Mouse (Mus musculus): ENCODE measurements around the gene Slc17a2. TPM values are rescaled to one million over a fixed set of nuclear protein-coding genes. Genes with fewer than 3 reads are reported as not detected.

The Slc17a2 gene
- total and polyA plus RNA-seq, 3 experiments, result not detected

- dilution Hi-C loops (cut with MboI; ENCODE audit: extremely low pct_ligation_motif_present, extremely low pct_unique_long_range_greater_than_20kb, low sequenced_read_pairs), result no loop called here
- H3K27me3 ChIP-seq (replicated peaks), result no peaks in the 10 kb centered on the region
- H3K4me1 ChIP-seq (ENCODE audit: control insufficient read depth in 1 of 2, insufficient read depth in 2 of 2), result peaks cover 0 to 4% of the 10 kb centered on the region in 2 experiments; a peak in 1 of 4 replicates
- no peak overlapping the region for H3K9ac ChIP-seq (ENCODE audit: insufficient read depth, low read depth)
- no peaks in the 10 kb centered on the region for H3K36me3 ChIP-seq (replicated peaks in 1 of 2; ENCODE audit: control insufficient read depth in 1 of 2, insufficient read depth in 1 of 2, low read length in 1 of 2)
- DNase-seq (ENCODE audit: extremely low read depth), result no peak
- H3K79me2 ChIP-seq (replicated peaks; ENCODE audit: control insufficient read depth, extremely low read depth, insufficient read depth, poor library complexity, severe bottlenecking), result no peaks in the 10 kb centered on the region
- TF ChIP-seq CHD1 (IDR thresholded peaks at IDR 0.05; ENCODE audit: low read depth, low read length) (no peak), ZC3H11A (IDR thresholded peaks at IDR 0.05; ENCODE audit: low read depth, low read length) (no peak), MAFK (IDR thresholded peaks at IDR 0.05; ENCODE audit: insufficient replicate concordance, low read length) (no peak), POLR2AphosphoS2 (IDR thresholded peaks at IDR 0.05; ENCODE audit: low read depth, low read length) (no peak), MAX (IDR thresholded peaks at IDR 0.05; ENCODE audit: low read length) (no peak)
- in situ Hi-C loops (cut with MboI; ENCODE audit: low pct_ligation_motif_present, low pct_unique_long_range_greater_than_20kb, low sequenced_read_pairs), result loop anchor here (25.0 kb wide), 1 partner anchor 438 kb away; the partner anchor contains the start of gene Carmil1
- no peak overlapping the region for H3K4me2 ChIP-seq (ENCODE audit: insufficient read depth, low read depth, poor library complexity, severe bottlenecking)
- no peak overlapping the region for H3K27ac ChIP-seq (ENCODE audit: insufficient read depth, low read depth)
- no peak overlapping the region for H3K4me3 ChIP-seq (replicated peaks in 1 of 3; ENCODE audit: low read depth in 2 of 3, low read length in 2 of 3, poor library complexity in 1 of 3)
- no peaks in the 10 kb centered on the region for H3K9me3 ChIP-seq (replicated peaks; ENCODE audit: low read length)
Measured at GRCm38 (mm10) chr13:23849299-23849698, 42.5 kb downstream of the Slc17a2 start.

- H3K27me3 ChIP-seq (replicated peaks), result no peaks in the 10 kb centered on the region
- DNase-seq (ENCODE audit: extremely low read depth), result no peak
- no peak overlapping the region for H3K27ac ChIP-seq (ENCODE audit: insufficient read depth, low read depth)
- H3K9ac ChIP-seq (ENCODE audit: insufficient read depth, low read depth), result no peak overlapping the region
- no peaks in the 10 kb centered on the region for H3K36me3 ChIP-seq (replicated peaks in 1 of 2; ENCODE audit: control insufficient read depth in 1 of 2, insufficient read depth in 1 of 2, low read length in 1 of 2)
- in situ Hi-C loops (cut with MboI; ENCODE audit: low pct_ligation_motif_present, low pct_unique_long_range_greater_than_20kb, low sequenced_read_pairs), result no loop called here
- TF ChIP-seq USF1 (IDR thresholded peaks at IDR 0.05; ENCODE audit: low read depth, low read length), result no peak
- TF ChIP-seq IRF4 (IDR thresholded peaks at IDR 0.05; ENCODE audit: low read depth, low read length), result no peak
- H3K4me1 ChIP-seq (ENCODE audit: control insufficient read depth in 1 of 2, insufficient read depth in 2 of 2), result no peaks in the 10 kb centered on the region
- no peaks in the 10 kb centered on the region for H3K79me2 ChIP-seq (replicated peaks; ENCODE audit: control insufficient read depth, extremely low read depth, insufficient read depth, poor library complexity, severe bottlenecking)
- dilution Hi-C loops (cut with MboI; ENCODE audit: extremely low pct_ligation_motif_present, extremely low pct_unique_long_range_greater_than_20kb, low sequenced_read_pairs), result no loop called here
- no peaks in the 10 kb centered on the region for H3K9me3 ChIP-seq (replicated peaks; ENCODE audit: low read length)
- H3K4me3 ChIP-seq (replicated peaks in 1 of 3; ENCODE audit: low read depth in 2 of 3, low read length in 2 of 3, poor library complexity in 1 of 3), result no peak overlapping the region
- no peak overlapping the region for H3K4me2 ChIP-seq (ENCODE audit: insufficient read depth, low read depth, poor library complexity, severe bottlenecking)
Measured at GRCm38 (mm10) chr13:23856401-23856800, 49.6 kb downstream of the Slc17a2 start.

- H3K4me3 ChIP-seq (replicated peaks in 1 of 3; ENCODE audit: low read depth in 2 of 3, low read length in 2 of 3, poor library complexity in 1 of 3), result no peak overlapping the region
- no peaks in the 10 kb centered on the region for H3K36me3 ChIP-seq (replicated peaks in 1 of 2; ENCODE audit: control insufficient read depth in 1 of 2, insufficient read depth in 1 of 2, low read length in 1 of 2)
- in situ Hi-C loops (cut with MboI; ENCODE audit: low pct_ligation_motif_present, low pct_unique_long_range_greater_than_20kb, low sequenced_read_pairs), result no loop called here
- dilution Hi-C loops (cut with MboI; ENCODE audit: extremely low pct_ligation_motif_present, extremely low pct_unique_long_range_greater_than_20kb, low sequenced_read_pairs), result no loop called here
- no peaks in the 10 kb centered on the region for H3K9me3 ChIP-seq (replicated peaks; ENCODE audit: low read length)
- H3K9ac ChIP-seq (ENCODE audit: insufficient read depth, low read depth), result no peak overlapping the region
- no peak overlapping the region for H3K27ac ChIP-seq (ENCODE audit: insufficient read depth, low read depth)
- no peaks in the 10 kb centered on the region for H3K4me1 ChIP-seq (ENCODE audit: control insufficient read depth in 1 of 2, insufficient read depth in 2 of 2)
- no peaks in the 10 kb centered on the region for H3K27me3 ChIP-seq (replicated peaks)
- DNase-seq (ENCODE audit: extremely low read depth), result no peak
- H3K4me2 ChIP-seq (ENCODE audit: insufficient read depth, low read depth, poor library complexity, severe bottlenecking), result no peak overlapping the region
- no peaks in the 10 kb centered on the region for H3K79me2 ChIP-seq (replicated peaks; ENCODE audit: control insufficient read depth, extremely low read depth, insufficient read depth, poor library complexity, severe bottlenecking)
- no peak for TF ChIP-seq UBTF (IDR thresholded peaks at IDR 0.05; ENCODE audit: low read depth, low read length)
- TF ChIP-seq USF2 (conservative IDR thresholded peaks at IDR 0.05; ENCODE audit: low read depth, low read length), result no peak
- no peak for TF ChIP-seq ZNF384 (IDR thresholded peaks at IDR 0.05; ENCODE audit: low read depth, low read length)
- no peak for TF ChIP-seq CHD2 (IDR thresholded peaks at IDR 0.05; ENCODE audit: low read length)
- TF ChIP-seq BHLHE40 (IDR thresholded peaks at IDR 0.05; ENCODE audit: low read depth, low read length), result no peak
- no peak for TF ChIP-seq NELFE (IDR thresholded peaks at IDR 0.05; ENCODE audit: low read depth, low read length)
- TF ChIP-seq RCOR1 (conservative IDR thresholded peaks at IDR 0.05; ENCODE audit: low read depth, low read length), result no peak
- TF ChIP-seq RAD21 (IDR thresholded peaks at IDR 0.05; ENCODE audit: low read depth, low read length), result no peak
- no peak for TF ChIP-seq POLR2A (IDR thresholded peaks at IDR 0.05; ENCODE audit: low read depth, low read length)
- no peak for TF ChIP-seq NRF1 (IDR thresholded peaks at IDR 0.05; ENCODE audit: low read depth, low read length)
- TF ChIP-seq SMC3 (IDR thresholded peaks at IDR 0.05; ENCODE audit: low read depth, low read length), result no peak
- no peak for TF ChIP-seq ELF1 (IDR thresholded peaks at IDR 0.05; ENCODE audit: low read depth, low read length)
- no peak for TF ChIP-seq USF1 (IDR thresholded peaks at IDR 0.05; ENCODE audit: low read depth, low read length)
- TF ChIP-seq JUND (conservative IDR thresholded peaks at IDR 0.05; ENCODE audit: low read depth, low read length), result no peak
- no peak for TF ChIP-seq E2F4 (IDR thresholded peaks at IDR 0.05; ENCODE audit: insufficient replicate concordance, low read depth, low read length)
- TF ChIP-seq JUN (IDR thresholded peaks at IDR 0.05; ENCODE audit: insufficient read depth, low read depth, low read length), result no peak
- no peak for TF ChIP-seq POLR2AphosphoS2 (IDR thresholded peaks at IDR 0.05; ENCODE audit: low read depth, low read length)
- TF ChIP-seq MAX (IDR thresholded peaks at IDR 0.05; ENCODE audit: low read length), result no peak
- no peak for TF ChIP-seq ZC3H11A (IDR thresholded peaks at IDR 0.05; ENCODE audit: low read depth, low read length)
Measured at GRCm38 (mm10) chr13:23861815-23862214, 55.0 kb downstream of the Slc17a2 start.
